Mouse (Mus musculus): Measurements from ENCODE around the gene Cacna2d3. TPM values are rescaled to one million over a fixed set of nuclear protein-coding genes. Genes with fewer than 3 reads are reported as not detected.

Gene Cacna2d3
- total RNA-seq, 1 experiment, result 0.40 TPM

DNA sequence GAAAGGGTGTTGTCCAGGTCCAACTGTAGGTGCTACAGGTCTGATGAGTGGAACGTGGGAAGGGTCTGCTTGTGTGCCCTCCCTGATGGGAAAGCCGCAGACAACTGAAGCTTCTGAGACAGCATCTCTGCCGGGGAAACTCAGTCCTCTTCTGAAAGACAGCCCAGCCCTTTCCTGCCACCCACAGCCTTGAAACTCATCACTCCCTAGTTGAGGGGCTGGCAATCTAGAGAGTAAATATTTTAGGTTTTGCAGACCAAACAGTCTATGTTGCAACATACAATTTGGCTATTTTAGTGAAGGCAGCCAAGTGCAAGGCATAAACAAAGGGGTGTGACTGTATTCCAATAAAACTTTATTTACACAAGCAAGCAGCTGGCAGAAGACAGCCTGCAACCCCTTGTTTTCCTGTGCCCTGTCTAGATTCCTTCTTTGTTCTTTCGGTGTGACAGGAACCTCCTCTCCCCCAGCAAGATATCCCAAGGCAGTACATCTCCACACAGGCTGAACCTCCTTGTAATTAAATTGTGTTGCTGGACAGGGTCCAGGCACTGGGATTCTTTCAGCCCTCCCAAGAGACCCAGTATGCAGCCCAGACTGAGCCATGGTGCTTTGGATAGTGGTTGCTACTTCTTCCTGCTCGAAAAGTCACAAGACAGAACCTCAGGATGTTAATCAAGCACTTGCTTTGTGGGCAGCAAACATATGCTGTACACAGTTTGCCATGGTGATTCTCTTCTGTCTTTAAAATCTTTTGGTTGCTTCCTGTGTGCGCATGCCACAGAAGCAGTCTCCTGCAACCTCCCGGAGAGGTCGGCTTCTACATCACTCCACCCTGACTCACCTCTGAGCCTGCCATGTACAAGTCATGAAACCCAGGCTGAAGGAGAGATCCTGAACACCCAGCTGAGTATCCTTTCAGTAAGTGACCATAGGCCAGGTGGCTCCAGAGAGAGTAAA, 317.5 kb downstream of the Cacna2d3 start:
- Histone ChIP-seq H3K9me3 (ENCODE audit: control insufficient read depth, insufficient read depth, low read depth, low read length) (no peaks in the 10 kb centered on the region), H3K4me1 (ENCODE audit: control insufficient read depth in 2 of 2, insufficient read depth in 2 of 2, low read length in 2 of 2, poor library complexity in 1 of 2) (no peaks in the 10 kb centered on the region), H3K36me3 (ENCODE audit: control insufficient read depth, insufficient read depth, low read length, poor library complexity, severe bottlenecking) (no peaks in the 10 kb centered on the region), H3K4me3 (ENCODE audit: insufficient read depth in 1 of 2, low read depth in 1 of 2, low read length in 2 of 2, poor library complexity in 1 of 2, severe bottlenecking in 1 of 2) (no peak overlapping the region), H3K9ac (ENCODE audit: insufficient read depth, low read depth, low read length, poor library complexity, severe bottlenecking) (no peak overlapping the region), H3K27ac (ENCODE audit: insufficient read depth, low read depth, low read length, poor library complexity, severe bottlenecking) (no peak overlapping the region)
- in situ Hi-C loops (cut with MboI; ENCODE audit: low sequenced_read_pairs in 2 of 2, unreplicated experiment in 2 of 2), result no loop called here
- TF ChIP-seq CHD2 (IDR thresholded peaks at IDR 0.05; ENCODE audit: low read depth, low read length) (no peak), ZC3H11A (IDR thresholded peaks at IDR 0.05; ENCODE audit: borderline replicate concordance, low read depth, low read length) (no peak), MAFK (IDR thresholded peaks at IDR 0.05; ENCODE audit: insufficient read depth, low read depth, low read length) (no peak), HCFC1 (IDR thresholded peaks at IDR 0.05; ENCODE audit: borderline replicate concordance, insufficient read depth, low read length) (no peak), ZNF384 (IDR thresholded peaks at IDR 0.05; ENCODE audit: low read depth, low read length) (no peak)
- DNase-seq (ENCODE audit: low read depth, low spot score), result no peak

DNA sequence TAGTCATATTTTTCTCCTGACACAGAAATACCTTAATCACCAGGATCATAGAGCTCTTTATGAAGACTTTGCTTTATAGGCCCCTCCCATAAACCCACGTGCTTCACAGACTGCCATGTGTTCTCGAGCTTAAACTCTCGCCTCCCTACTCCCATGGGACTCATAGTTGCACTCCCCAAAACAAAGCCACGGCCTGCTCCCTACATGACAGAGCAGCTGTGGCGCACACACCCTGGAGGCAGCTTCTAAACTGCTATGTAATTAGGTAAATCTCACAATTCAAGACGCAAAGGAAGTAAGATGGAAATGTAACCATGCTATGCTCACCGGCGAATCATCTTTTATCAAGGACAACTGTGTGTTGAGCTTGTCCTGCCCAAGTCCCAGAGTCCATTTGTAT, 319.2 kb downstream of the Cacna2d3 start:
- Histone ChIP-seq H3K27ac (ENCODE audit: insufficient read depth, low read depth, low read length, poor library complexity, severe bottlenecking) (no peak overlapping the region), H3K36me3 (ENCODE audit: control insufficient read depth, insufficient read depth, low read length, poor library complexity, severe bottlenecking) (no peaks in the 10 kb centered on the region), H3K4me3 (ENCODE audit: insufficient read depth in 1 of 2, low read depth in 1 of 2, low read length in 2 of 2, poor library complexity in 1 of 2, severe bottlenecking in 1 of 2) (no peak overlapping the region), H3K9me3 (ENCODE audit: control insufficient read depth, insufficient read depth, low read depth, low read length) (no peaks in the 10 kb centered on the region), H3K4me1 (ENCODE audit: control insufficient read depth in 2 of 2, insufficient read depth in 2 of 2, low read length in 2 of 2, poor library complexity in 1 of 2) (no peaks in the 10 kb centered on the region), H3K9ac (ENCODE audit: insufficient read depth, low read depth, low read length, poor library complexity, severe bottlenecking) (no peak overlapping the region)
- TF ChIP-seq MAFK (IDR thresholded peaks at IDR 0.05; ENCODE audit: insufficient read depth, low read depth, low read length), result no peak
- TF ChIP-seq ZNF384 (IDR thresholded peaks at IDR 0.05; ENCODE audit: low read depth, low read length), result no peak
- TF ChIP-seq ZC3H11A (IDR thresholded peaks at IDR 0.05; ENCODE audit: borderline replicate concordance, low read depth, low read length), result no peak
- TF ChIP-seq HCFC1 (IDR thresholded peaks at IDR 0.05; ENCODE audit: borderline replicate concordance, insufficient read depth, low read length), result no peak
- no peak for TF ChIP-seq CHD2 (IDR thresholded peaks at IDR 0.05; ENCODE audit: low read depth, low read length)
- in situ Hi-C loops (cut with MboI; ENCODE audit: low sequenced_read_pairs in 2 of 2, unreplicated experiment in 2 of 2), result no loop called here
- no peak for DNase-seq (ENCODE audit: low read depth, low spot score)

DNA sequence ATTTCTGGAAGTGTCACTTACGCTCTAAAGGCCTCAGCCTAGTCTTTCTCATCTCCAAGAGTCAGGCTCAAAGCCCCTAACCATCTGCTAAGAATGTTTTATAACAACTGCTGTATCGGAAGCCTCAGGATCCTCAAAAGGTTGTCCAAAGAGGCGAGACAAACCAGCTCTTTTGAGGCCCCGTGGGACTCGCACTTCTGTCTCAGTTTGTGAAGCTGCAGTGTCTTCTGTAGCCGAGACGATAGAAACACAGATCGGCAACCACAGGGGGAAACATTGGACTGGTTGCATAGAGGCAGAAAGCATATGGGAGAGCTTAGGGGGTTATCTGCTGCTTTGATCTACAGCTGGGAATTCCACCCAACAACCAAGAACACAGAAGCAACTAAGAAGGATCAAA, 327.9 kb downstream of the Cacna2d3 start:
- in situ Hi-C loops (cut with MboI; ENCODE audit: low sequenced_read_pairs in 2 of 2, unreplicated experiment in 2 of 2), result no loop called here
- Histone ChIP-seq H3K9ac (ENCODE audit: insufficient read depth, low read depth, low read length, poor library complexity, severe bottlenecking) (no peak overlapping the region), H3K9me3 (ENCODE audit: control insufficient read depth, insufficient read depth, low read depth, low read length) (no peaks in the 10 kb centered on the region), H3K4me3 (ENCODE audit: insufficient read depth in 1 of 2, low read depth in 1 of 2, low read length in 2 of 2, poor library complexity in 1 of 2, severe bottlenecking in 1 of 2) (no peak overlapping the region), H3K27ac (ENCODE audit: insufficient read depth, low read depth, low read length, poor library complexity, severe bottlenecking) (no peak overlapping the region), H3K36me3 (ENCODE audit: control insufficient read depth, insufficient read depth, low read length, poor library complexity, severe bottlenecking) (no peaks in the 10 kb centered on the region), H3K4me1 (ENCODE audit: control insufficient read depth in 2 of 2, insufficient read depth in 2 of 2, low read length in 2 of 2, poor library complexity in 1 of 2) (no peaks in the 10 kb centered on the region)
- DNase-seq (ENCODE audit: low read depth, low spot score), result no peak
- TF ChIP-seq CHD2 (IDR thresholded peaks at IDR 0.05; ENCODE audit: low read depth, low read length) (no peak), MAFK (IDR thresholded peaks at IDR 0.05; ENCODE audit: insufficient read depth, low read depth, low read length) (no peak), ZC3H11A (IDR thresholded peaks at IDR 0.05; ENCODE audit: borderline replicate concordance, low read depth, low read length) (no peak), HCFC1 (IDR thresholded peaks at IDR 0.05; ENCODE audit: borderline replicate concordance, insufficient read depth, low read length) (no peak), ZNF384 (IDR thresholded peaks at IDR 0.05; ENCODE audit: low read depth, low read length) (no peak)

DNA sequence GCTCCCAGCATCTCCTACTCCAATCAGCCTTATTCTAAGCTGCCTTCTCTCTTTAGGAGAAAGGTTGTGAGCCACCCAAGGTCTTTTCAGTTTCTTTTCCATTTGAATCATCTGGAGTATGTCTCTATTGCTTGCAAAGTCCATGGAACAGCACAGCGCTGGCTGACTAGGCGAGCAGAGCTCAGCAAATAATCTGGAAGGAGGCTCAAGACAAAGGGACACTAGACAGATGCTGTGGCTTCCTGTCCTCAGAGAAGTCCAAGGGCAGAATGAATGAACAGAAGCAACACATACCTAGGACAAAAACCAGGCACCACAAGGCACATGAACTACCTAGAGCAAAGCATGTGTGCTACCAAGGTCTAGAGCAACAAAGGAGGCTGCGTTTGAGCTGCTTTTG, 328.8 kb downstream of the Cacna2d3 start:
- H3K9me3 ChIP-seq (ENCODE audit: control insufficient read depth, insufficient read depth, low read depth, low read length), result no peaks in the 10 kb centered on the region
- H3K27ac ChIP-seq (ENCODE audit: insufficient read depth, low read depth, low read length, poor library complexity, severe bottlenecking), result no peak overlapping the region
- no peak overlapping the region for H3K9ac ChIP-seq (ENCODE audit: insufficient read depth, low read depth, low read length, poor library complexity, severe bottlenecking)
- DNase-seq (ENCODE audit: low read depth, low spot score), result no peak
- TF ChIP-seq HCFC1 (IDR thresholded peaks at IDR 0.05; ENCODE audit: borderline replicate concordance, insufficient read depth, low read length) (no peak), ZC3H11A (IDR thresholded peaks at IDR 0.05; ENCODE audit: borderline replicate concordance, low read depth, low read length) (no peak), CHD2 (IDR thresholded peaks at IDR 0.05; ENCODE audit: low read depth, low read length) (no peak), MAFK (IDR thresholded peaks at IDR 0.05; ENCODE audit: insufficient read depth, low read depth, low read length) (no peak), ZNF384 (IDR thresholded peaks at IDR 0.05; ENCODE audit: low read depth, low read length) (no peak)
- in situ Hi-C loops (cut with MboI; ENCODE audit: low sequenced_read_pairs in 2 of 2, unreplicated experiment in 2 of 2), result no loop called here
- no peaks in the 10 kb centered on the region for H3K4me1 ChIP-seq (ENCODE audit: control insufficient read depth in 2 of 2, insufficient read depth in 2 of 2, low read length in 2 of 2, poor library complexity in 1 of 2)
- no peak overlapping the region for H3K4me3 ChIP-seq (ENCODE audit: insufficient read depth in 1 of 2, low read depth in 1 of 2, low read length in 2 of 2, poor library complexity in 1 of 2, severe bottlenecking in 1 of 2)
- H3K36me3 ChIP-seq (ENCODE audit: control insufficient read depth, insufficient read depth, low read length, poor library complexity, severe bottlenecking), result no peaks in the 10 kb centered on the region

All from ES-E14 (cell line).